Mouse (Mus musculus) layer of hippocampus, adult 9-10 months (tissue): ENCODE results near the gene Krtap5-1.
A peak's percentile ranks its signal among the peaks of the same experiment; 100 is the strongest.
"Not testable (repeated sequence)": the region's sequence is repeated elsewhere in the genome, so short reads cannot be mapped to it uniquely, and the experiment has no call there.

ENCODE experiments used
- DNase-seq: peaks from one replicate; pipeline ENCODE4 v3.0.0; 2022; ENCODE audit warnings: low spot score

Krtap5-1 gene

GRCm38 (mm10) chr7:142296108-142296507 is 810 bp downstream of the Krtap5-1 start:
- DNase-seq: not testable (repeated sequence)

DNA sequence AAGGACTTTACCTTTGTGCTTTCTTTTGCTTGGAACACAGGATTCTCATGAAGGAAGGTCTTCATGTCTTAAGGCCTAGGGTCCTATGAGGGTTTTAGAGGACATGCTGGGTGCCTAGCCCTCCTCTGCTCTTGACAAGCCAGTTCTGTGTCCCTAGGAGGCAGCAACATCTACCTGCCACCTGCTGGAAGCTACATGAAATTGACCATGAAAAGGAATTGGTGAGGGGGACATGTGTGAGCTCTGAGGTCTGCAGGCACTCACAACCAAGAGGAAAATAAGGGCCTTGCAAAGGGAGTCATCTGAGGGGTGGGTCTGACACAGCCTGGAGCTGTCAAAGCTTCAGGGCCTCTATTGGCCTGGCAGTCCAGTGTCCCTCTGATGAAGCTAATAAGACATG is 1.5 kb downstream of the Krtap5-1 start:
- DNase-seq: no peak

- not testable (repeated sequence) for DNase-seq
Measured at GRCm38 (mm10) chr7:142293851-142294250, 3.1 kb downstream of the Krtap5-1 start.

DNA sequence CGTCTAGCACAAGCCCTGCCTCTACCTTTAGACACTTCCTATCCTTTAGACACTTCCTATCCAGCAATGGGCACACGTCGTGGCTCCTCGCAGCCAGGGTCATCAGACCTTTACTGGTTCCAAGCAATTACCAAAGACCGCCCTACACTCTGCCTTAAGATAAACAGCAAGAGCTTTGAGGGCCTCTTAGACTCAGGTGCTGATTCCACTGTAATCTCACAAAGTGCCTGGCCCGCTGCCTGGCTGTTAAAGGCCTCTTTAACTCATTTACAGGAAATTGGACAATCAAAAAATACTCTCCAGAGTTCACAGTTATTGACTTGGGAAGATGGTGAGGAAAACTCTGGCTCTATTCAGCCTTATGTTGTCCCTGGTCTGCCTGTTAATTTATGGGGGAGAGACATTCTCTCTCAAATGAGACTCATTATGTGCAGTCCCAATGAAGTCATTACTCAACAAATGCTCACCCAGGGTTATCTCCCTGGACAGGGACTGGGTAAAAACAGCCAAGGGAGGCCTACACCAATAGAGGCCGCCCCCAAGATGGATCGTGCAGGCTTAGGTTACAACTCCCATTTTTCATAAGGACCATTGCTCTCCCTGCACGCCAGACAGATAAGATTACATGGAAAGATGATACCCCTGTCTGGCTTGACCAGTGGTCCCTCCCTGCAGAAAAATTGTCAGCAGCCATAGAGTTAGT is 10.9 kb downstream of the Krtap5-1 start:
- DNase-seq: not testable (repeated sequence)

- no peak for DNase-seq
Measured at GRCm38 (mm10) chr7:142285130-142285835, 11.6 kb downstream of the Krtap5-1 start.

- peak; percentile 87 for DNase-seq
Measured at GRCm38 (mm10) chr7:142284615-142285080, 12.3 kb downstream of the Krtap5-1 start.

- DNase-seq: no peak
Measured at GRCm38 (mm10) chr7:142284023-142284591, 12.8 kb downstream of the Krtap5-1 start.

- not testable (repeated sequence) for DNase-seq
Measured at GRCm38 (mm10) chr7:142282847-142283246, 14.1 kb downstream of the Krtap5-1 start.

GRCm38 (mm10) chr7:142279291-142279690 is 17.6 kb downstream of the Krtap5-1 start:
- DNase-seq: not testable (repeated sequence)

DNA sequence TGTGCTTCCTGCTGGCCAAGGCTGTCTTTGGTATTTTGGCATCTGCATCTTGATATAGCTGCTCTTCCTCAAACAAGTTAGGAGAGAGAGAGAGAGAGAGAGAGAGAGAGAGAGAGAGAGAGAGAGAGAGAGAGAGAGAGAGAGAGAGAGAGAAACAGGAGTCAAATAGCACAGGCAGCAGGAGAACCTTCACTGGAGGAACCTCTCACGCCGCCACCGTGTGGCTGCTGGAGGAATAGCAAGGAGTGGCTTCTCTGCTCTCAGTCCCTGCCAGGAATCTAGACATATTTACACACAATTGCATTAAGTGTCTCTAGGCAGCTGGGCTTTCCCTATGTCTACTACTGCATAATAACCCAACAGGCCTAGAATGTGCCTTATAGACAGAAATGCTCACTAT is 18.7 kb downstream of the Krtap5-1 start:
- not testable (repeated sequence) for DNase-seq

- DNase-seq: not testable (repeated sequence)
Measured at GRCm38 (mm10) chr7:142274263-142274662, 22.7 kb downstream of the Krtap5-1 start, which contains the start of gene Gm4559. TSS of gene Gm4559 (minus strand) at chr7:142274363.

DNA sequence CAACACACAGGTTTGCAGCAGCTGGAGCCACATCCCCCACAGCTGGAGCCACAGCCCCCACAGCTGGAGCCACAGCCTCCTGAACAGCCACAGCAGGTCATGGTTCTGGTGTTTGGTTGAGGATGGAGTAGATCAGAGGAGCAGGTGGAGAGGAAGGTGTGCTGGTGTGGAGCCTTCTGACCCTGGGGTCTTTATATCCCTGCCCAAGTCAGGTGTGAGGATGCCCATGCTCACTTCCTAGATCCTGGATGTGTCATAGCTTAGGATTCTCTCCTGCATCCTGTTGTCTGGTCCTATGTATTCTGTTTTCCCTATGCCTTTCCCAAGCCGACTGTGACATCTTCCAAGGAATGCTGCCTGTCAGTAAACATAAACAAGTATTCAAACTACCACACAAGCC is 38.7 kb downstream of the Krtap5-1 start, which contains the start of gene Gm2431:
Gm2431 (minus strand) TSS at position 101 of the 400 bp plus-strand sequence.
- DNase-seq: not testable (repeated sequence)

DNA sequence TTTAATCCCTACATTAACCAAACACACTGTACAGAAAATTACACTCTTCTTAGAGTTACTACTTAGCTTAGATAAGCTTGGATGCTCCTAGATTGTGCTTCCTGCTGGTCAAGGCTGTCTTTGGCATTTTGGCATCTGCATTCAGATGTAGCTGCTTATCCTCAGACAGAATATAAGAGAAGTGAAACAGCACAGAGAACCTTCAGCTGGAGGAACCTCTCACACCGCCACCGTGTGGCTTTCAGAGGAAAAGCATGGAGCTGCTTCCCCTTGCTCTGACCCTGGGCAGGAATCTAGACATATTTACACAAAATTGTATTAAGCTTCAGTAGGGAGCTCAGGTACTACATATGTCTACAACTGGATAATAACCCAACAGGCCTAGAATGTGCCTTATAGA is 41.4 kb downstream of the Krtap5-1 start:
- peak; percentile 9 for DNase-seq

GRCm38 (mm10) chr7:142249824-142250223 is 47.1 kb downstream of the Krtap5-1 start:
- peak; percentile 3 for DNase-seq
